Mouse (Mus musculus) small intestine, adult 2 months (tissue): ENCODE results near the gene Asic2. TPM values are rescaled to one million over a fixed set of nuclear protein-coding genes. Genes with fewer than 3 reads are reported as not detected.

Source experiments
- H3K27ac ChIP-seq: fragments of 200-500 bp; 2 replicates; pipeline ENCODE4 v1.5.1; 2012; ENCODE audit warnings: low read depth, low read length, control low read depth, inconsistent platforms; ENCODE audit not compliant: insufficient read depth
- H3K27me3 ChIP-seq: fragments of 200-500 bp; 2 replicates; pipeline ENCODE4 v1.6.1; 2012; ENCODE audit warnings: mild to moderate bottlenecking, moderate library complexity, low read length, inconsistent platforms; ENCODE audit not compliant: control insufficient read depth, insufficient read depth
- H3K36me3 ChIP-seq: fragments of 200-500 bp; 2 replicates; pipeline ENCODE4 v1.6.1; 2012; ENCODE audit warnings: mild to moderate bottlenecking, low read length, control low read depth, inconsistent platforms; ENCODE audit not compliant: control insufficient read depth, insufficient read depth
- H3K4me1 ChIP-seq: fragments of 200-500 bp; 2 replicates; pipeline ENCODE4 v1.6.1; 2012; ENCODE audit warnings: low read length, inconsistent platforms, mixed read lengths; ENCODE audit not compliant: control insufficient read depth, insufficient read depth, insufficient read length
- H3K4me3 ChIP-seq: fragments of 200-500 bp; 2 replicates; pipeline ENCODE4 v1.5.1; 2012; ENCODE audit warnings: low read depth, mild to moderate bottlenecking, control low read depth, inconsistent platforms, low read length, moderate library complexity
- CTCF ChIP-seq: fragments of 200-500 bp; IDR thresholded peaks from 2 replicates; pipeline ENCODE4 v1.5.1; 2012; ENCODE audit warnings: low read depth, mild to moderate bottlenecking, control low read depth, inconsistent platforms, low read length, moderate library complexity, mixed read lengths; ENCODE audit not compliant: insufficient replicate concordance, insufficient read length; ENCODE audit errors: extremely low read depth
- POLR2A ChIP-seq: fragments of 200-500 bp; IDR thresholded peaks from 2 replicates; pipeline ENCODE4 v1.6.1; 2012; ENCODE audit warnings: low read depth, mild to moderate bottlenecking, control low read depth, inconsistent platforms, low read length, moderate library complexity
- WGBS: fragments of 180-500 bp; shearing (Covaris S2); methylation state at CpG from one replicate; pipeline ENCODE4 v1.1.7; 2018; 5-methylcytosine and 5-hydroxymethylcytosine counted together
- polyA plus RNA-seq: library from polyadenylated mRNA; depleted of rRNA; stranded (reverse); fragments of >200 nt; gene quantifications from 2 replicates; pipeline ENCODE4 v1.2.3, GENCODE M21; 2012

The Asic2 gene
- polyA plus RNA-seq, 1 experiment = 1.4 TPM

DNA sequence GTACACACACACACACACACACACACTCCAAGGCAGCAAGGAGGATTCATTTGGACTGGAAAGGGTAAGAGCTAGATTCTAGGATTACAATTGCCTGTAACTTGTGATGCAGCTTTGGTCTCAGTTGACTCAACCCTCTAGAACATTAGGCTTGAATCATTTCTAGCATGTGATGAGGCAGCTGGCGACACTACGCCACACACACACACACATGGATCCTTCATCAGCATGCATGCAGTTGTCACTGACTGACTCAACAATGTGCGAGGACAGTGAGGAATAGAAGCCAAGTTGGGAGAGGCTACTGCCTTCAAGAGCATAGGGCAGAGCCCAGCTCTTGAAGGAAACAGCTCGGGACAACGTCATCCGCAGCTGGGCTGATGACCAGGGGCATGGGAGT is 843.9 kb downstream of the Asic2 start:
- no peak overlapping the region for H3K27ac ChIP-seq
- no peaks in the 10 kb centered on the region for H3K4me1 ChIP-seq
- WGBS = 90% methylated on average over 6 of the region's 6 CpGs
- TF ChIP-seq POLR2A = no peak
- no peak for TF ChIP-seq CTCF
- no peaks in the 10 kb centered on the region for H3K27me3 ChIP-seq
- no peak overlapping the region for H3K4me3 ChIP-seq
- H3K36me3 ChIP-seq = no peaks in the 10 kb centered on the region

DNA sequence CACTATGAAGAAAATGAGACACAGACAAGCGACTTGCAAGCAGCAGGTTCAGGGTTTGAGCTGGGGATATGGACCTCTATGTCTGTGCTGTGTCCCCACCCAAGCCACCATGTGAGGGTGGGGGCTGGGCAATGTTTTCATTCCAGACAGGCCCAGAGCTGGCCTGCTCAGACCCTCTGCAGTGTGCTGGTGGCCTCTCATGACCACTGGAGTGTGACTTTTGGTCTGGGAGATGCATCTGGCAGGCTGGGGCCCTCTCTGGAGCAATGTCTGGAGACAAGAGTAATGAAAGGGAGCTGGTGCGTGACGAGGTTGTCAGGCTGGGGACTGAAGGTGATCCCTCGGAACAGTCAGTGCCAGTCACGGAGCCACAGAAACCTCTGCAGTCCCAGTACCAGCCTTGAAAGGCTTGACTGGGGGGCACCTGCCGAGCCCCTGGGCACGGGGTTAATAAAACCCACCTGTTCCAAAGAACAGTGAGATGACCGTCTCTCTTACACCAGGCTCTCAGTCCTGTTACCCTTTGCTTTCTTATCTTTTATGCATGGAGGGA is 848.2 kb downstream of the Asic2 start:
- H3K27me3 ChIP-seq = no peaks in the 10 kb centered on the region
- H3K4me1 ChIP-seq = no peaks in the 10 kb centered on the region
- 62% methylated on average over 8 of the region's 8 CpGs for WGBS
- no peak overlapping the region for H3K27ac ChIP-seq
- TF ChIP-seq POLR2A = no peak
- TF ChIP-seq CTCF = no peak
- no peak overlapping the region for H3K4me3 ChIP-seq
- H3K36me3 ChIP-seq = no peaks in the 10 kb centered on the region

DNA sequence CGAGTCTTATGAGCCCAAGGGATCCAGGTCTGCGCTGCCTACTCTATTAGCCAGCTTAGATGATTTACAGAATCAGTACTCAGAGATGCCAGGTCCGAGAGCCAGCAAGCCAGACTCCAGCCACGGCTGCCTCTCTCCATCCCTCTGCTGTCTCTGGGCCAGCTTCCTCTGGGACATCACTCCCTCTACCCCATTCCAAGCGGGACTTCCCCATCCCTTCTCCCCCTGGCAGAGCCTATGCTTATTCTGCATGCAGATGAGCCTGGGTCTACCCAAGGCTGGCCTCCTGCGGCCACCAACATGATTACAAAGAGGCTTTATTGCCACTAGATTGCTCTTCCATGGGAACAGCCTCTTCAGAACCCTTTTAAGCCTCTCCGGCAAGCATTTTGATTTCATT is 850.2 kb downstream of the Asic2 start:
- Histone ChIP-seq H3K27me3 (no peaks in the 10 kb centered on the region), H3K27ac (no peak overlapping the region), H3K36me3 (no peaks in the 10 kb centered on the region), H3K4me3 (no peak overlapping the region), H3K4me1 (no peaks in the 10 kb centered on the region)
- WGBS = 60% methylated on average over 7 of the region's 7 CpGs
- TF ChIP-seq CTCF = no peak
- no peak for TF ChIP-seq POLR2A

DNA sequence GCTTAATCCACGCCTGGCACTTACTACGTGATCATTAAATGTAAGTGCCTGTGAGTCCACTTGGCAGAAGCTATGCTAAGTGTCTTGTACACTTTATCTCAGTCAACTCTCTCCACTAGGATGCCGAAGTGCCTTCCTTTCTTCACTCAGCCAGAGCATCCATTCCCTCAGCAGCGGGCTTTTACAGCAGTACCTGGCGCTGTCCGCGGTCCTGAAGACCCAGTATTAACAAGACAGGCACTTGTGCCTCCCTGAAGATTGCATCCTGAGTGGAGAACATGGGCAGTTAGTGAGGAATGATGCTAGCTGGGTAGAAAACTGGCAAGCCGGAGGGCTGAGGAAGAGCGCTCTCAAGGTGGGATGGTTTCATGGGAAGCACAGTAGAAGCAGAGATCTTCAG is 852.6 kb downstream of the Asic2 start:
- 40% methylated on average over 9 of the region's 9 CpGs for WGBS

DNA sequence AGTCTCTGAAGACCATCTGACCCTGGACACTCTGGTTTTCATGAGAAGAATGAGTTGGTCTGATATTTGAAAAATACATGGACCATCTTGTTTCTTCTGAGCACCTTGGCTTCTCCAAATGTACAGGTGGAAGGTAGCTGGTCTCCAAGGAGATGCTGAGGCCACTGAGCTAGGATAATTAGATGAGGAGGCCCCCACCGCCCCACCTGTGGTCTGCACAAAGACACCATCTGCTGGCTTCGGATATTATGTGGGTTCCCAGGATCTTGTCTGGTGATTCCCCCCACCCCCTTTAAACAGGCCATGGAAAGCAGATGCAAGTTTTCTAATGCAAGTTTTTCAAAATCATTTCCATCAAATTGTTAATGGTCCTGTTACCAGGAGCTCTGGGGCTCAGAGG is 856.6 kb downstream of the Asic2 start:
- no peak for TF ChIP-seq CTCF
- TF ChIP-seq POLR2A = no peak
- Histone ChIP-seq H3K27me3 (no peaks in the 10 kb centered on the region), H3K27ac (no peak overlapping the region), H3K4me1 (no peaks in the 10 kb centered on the region), H3K36me3 (no peaks in the 10 kb centered on the region), H3K4me3 (no peak overlapping the region)
- WGBS = 89% methylated on average over 2 of the region's 2 CpGs

More for the DNA sequence above, 852.6 kb downstream of the Asic2 start:
- Histone ChIP-seq H3K27me3 (no peaks in the 10 kb centered on the region), H3K4me1 (no peaks in the 10 kb centered on the region), H3K36me3 (no peaks in the 10 kb centered on the region), H3K4me3 (no peak overlapping the region), H3K27ac (no peak overlapping the region)
- TF ChIP-seq POLR2A = no peak
- no peak for TF ChIP-seq CTCF

DNA sequence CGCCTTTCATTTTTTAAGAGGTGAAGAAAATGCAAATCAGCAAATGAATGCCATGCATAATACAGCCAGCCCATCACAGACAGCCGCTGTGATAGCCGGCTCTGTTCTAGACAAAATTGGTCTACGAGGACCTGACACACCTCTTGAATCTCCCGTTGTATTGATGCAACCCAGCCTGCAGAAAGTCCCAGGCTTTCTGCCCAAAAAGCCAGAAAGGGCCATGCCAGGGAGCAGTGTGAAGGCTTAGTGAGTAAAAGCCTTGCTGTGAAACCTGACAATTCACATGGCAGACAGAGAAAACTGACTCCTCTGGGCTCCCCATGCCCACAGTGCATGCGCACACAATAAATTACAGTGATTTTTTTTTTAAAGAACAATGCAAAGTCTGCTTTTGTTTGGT is 858.2 kb downstream of the Asic2 start:
- TF ChIP-seq POLR2A = no peak
- no peak for TF ChIP-seq CTCF
- Histone ChIP-seq H3K4me3 (no peak overlapping the region), H3K4me1 (no peaks in the 10 kb centered on the region), H3K27ac (no peak overlapping the region), H3K27me3 (no peaks in the 10 kb centered on the region), H3K36me3 (no peaks in the 10 kb centered on the region)
- 78% methylated on average over 6 of the region's 6 CpGs for WGBS

DNA sequence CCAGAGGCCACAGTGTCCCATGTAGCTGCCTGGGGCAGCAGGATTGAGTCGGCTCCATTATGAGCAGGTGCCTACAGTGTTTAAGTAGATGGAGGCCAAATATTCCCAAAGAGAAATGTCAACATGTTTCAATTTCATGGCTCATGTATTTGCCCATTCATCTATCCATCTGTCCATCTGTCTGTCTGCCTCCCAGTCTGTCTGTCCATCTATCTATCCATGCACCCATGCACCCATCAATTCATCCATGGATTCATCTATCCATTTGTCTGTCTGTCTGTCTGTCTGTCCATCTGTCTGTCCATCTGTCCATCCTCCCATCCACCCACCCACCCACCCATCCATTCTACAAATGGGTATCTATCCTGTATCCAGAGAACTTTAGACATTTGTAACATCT is 861.3 kb downstream of the Asic2 start:
- H3K36me3 ChIP-seq = no peaks in the 10 kb centered on the region
- no peak overlapping the region for H3K27ac ChIP-seq
- WGBS = 78% methylated on average over 1 of the region's 1 CpGs
- H3K4me1 ChIP-seq = no peaks in the 10 kb centered on the region
- H3K4me3 ChIP-seq = no peak overlapping the region
- no peak for TF ChIP-seq POLR2A
- TF ChIP-seq CTCF = no peak
- H3K27me3 ChIP-seq = no peaks in the 10 kb centered on the region

DNA sequence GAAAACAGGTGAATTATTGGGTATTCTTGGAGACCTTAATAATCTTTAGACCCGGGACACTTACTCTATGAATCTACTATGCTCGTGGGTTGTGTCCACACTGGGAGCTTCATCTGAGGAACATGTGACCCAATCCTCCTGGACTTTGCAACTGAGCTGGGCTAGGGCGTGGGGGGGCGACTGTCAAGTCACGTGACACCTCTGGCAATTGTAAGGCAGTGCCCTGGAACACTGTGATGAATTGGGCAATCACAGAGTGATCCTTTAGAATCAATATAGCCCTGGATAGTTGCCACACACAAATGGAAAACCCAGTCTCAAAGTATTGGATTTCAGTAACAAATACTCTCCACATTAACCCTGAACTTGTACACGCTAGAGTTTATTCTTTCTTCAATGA is 867.4 kb downstream of the Asic2 start:
- TF ChIP-seq CTCF (no peak), POLR2A (no peak)
- Histone ChIP-seq H3K27ac (no peak overlapping the region), H3K27me3 (no peaks in the 10 kb centered on the region), H3K4me1 (no peaks in the 10 kb centered on the region), H3K4me3 (no peak overlapping the region), H3K36me3 (no peaks in the 10 kb centered on the region)
- WGBS = 45% methylated on average over 6 of the region's 6 CpGs
